Mouse (Mus musculus) liver, postnatal 0 days (tissue): ENCODE data around the gene Dao. TPM values are rescaled to one million over a fixed set of nuclear protein-coding genes. Genes with fewer than 3 reads are reported as not detected.

Experiments used
- ATAC-seq: fragments of 200-750 bp; cut with Nextera tagmentation; 2 replicates; pipeline ENCODE4 v1.8.0; 2017; ENCODE audit warnings: mild to moderate bottlenecking, moderate library complexity
- DNase-seq: peaks from one replicate; pipeline ENCODE4 v3.0.0-alpha.2; 2016
- H3K27ac ChIP-seq: fragments of 300-500 bp; sonication (generic); 2 replicates; pipeline ENCODE4 v1.5.1; 2014; ENCODE audit warnings: antibody characterized with exemption, moderate library complexity, mild to moderate bottlenecking, low read depth
- H3K27me3 ChIP-seq: fragments of 300-500 bp; sonication (generic); 2 replicates; pipeline ENCODE4 v1.6.1; 2014; ENCODE audit warnings: low read length, control low read depth, mixed read lengths; ENCODE audit not compliant: insufficient read depth
- H3K36me3 ChIP-seq: fragments of 300-500 bp; sonication (generic); replicated peaks from 2 replicates; pipeline ENCODE4 v1.6.1; 2014; ENCODE audit warnings: mild to moderate bottlenecking, control low read depth, low read length, moderate library complexity, mixed read lengths; ENCODE audit not compliant: insufficient read depth
- H3K4me1 ChIP-seq: fragments of 300-500 bp; sonication (generic); 2 replicates; pipeline ENCODE4 v1.6.1; 2014; ENCODE audit warnings: antibody characterized with exemption, mild to moderate bottlenecking, control low read depth; ENCODE audit not compliant: insufficient read depth
- H3K4me2 ChIP-seq: fragments of 300-500 bp; sonication (generic); 2 replicates; pipeline ENCODE4 v1.6.1; 2014; ENCODE audit warnings: low read depth, mild to moderate bottlenecking, low read length, moderate library complexity, mixed read lengths
- H3K4me3 ChIP-seq: fragments of 300-500 bp; sonication (generic); 2 replicates; pipeline ENCODE4 v1.5.1; 2014; ENCODE audit warnings: low read depth, low read length
- H3K9ac ChIP-seq: fragments of 300-500 bp; sonication (generic); replicated peaks from 2 replicates; pipeline ENCODE4 v1.6.1; 2014; ENCODE audit warnings: mild to moderate bottlenecking, moderate library complexity
- H3K9me3 ChIP-seq: fragments of 300-500 bp; sonication (generic); 2 replicates; pipeline ENCODE4 v1.6.1; 2016; ENCODE audit warnings: mild to moderate bottlenecking, control low read depth, low read length, mixed read lengths
- CTCF ChIP-seq: sonication (generic); IDR thresholded peaks from 2 replicates; pipeline ENCODE4 v1.5.1; 2016; ENCODE audit warnings: antibody characterized with exemption, low read depth
- EP300 ChIP-seq: IDR thresholded peaks from 2 replicates; pipeline ENCODE4 v1.6.1; 2016; ENCODE audit warnings: antibody characterized with exemption, low read depth, mild to moderate bottlenecking
- WGBS: fragments of 180-500 bp; shearing (Covaris S2); extraction: QIAGEN DNeasy Blood & Tissue Kit; methylation state at CpG from one replicate; pipeline ENCODE4 v1.1.7; 2014; ENCODE audit not compliant: insufficient replicate concordance; 5-methylcytosine and 5-hydroxymethylcytosine counted together
- polyA plus RNA-seq: library from polyadenylated mRNA; unstranded; fragments of >200 nt; fragmentation: Nextera tagmentation; extraction: Ambion mirVana; gene quantifications from 2 replicates; pipeline ENCODE4 v1.2.1, GENCODE M21; 2015

The Dao gene
- polyA plus RNA-seq, 1 experiment from 2014 or later = not detected

DNA sequence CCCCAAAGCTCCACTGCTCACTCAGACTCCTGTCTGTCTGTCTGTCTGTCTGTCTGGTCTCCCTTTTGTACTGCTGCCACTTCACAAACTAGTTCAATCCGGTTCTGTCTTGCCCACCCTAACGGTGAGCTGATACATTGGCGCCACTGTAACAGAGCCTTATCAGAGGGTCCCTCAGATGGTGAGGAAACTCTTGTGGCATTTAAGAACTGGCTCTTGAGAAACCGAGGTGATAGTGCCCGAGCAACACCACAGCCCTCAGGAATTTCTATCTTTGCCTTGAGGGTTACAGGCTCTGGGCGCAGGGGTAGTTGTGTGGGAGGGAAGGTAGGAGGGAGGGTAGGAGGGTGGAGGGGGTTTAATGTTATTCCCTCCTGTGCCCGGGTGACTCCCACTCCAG lies 41.7 kb upstream of the Dao start:
- H3K36me3 ChIP-seq = peaks cover 47% of the 10 kb centered on the region
- H3K4me1 ChIP-seq = no peaks in the 10 kb centered on the region; the same call in 1 of the 2 replicates
- H3K4me3 ChIP-seq = no peak overlapping the region
- 45% methylated on average over 7 of the region's 7 CpGs for WGBS
- DNase-seq (no peak), ATAC-seq (no peak)
- H3K9ac ChIP-seq = no peak overlapping the region
- no peaks in the 10 kb centered on the region for H3K9me3 ChIP-seq
- no peaks in the 10 kb centered on the region for H3K27me3 ChIP-seq
- no peak overlapping the region for H3K27ac ChIP-seq
- H3K4me2 ChIP-seq = no peak overlapping the region
- TF ChIP-seq EP300 (no peak), CTCF (no peak)

DNA sequence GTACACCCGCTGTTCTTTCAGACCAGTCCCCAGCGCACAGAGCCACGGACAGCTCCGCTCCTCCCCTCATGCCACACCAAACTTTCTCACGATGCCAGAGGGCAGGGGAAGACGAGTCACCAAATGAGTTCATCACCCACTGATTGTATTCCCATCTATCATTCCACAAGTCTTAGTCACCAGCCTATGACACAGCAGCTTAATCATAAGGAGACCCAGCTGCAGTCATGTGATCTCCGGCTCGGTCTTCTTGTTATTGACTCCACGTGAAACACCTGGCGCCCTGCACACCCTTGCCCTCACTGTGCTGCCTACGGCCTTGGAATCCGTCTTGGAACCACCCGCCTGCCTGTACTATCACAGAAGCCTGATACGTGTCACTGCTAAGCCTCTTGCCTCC lies 38.5 kb upstream of the Dao start:
- no peaks in the 10 kb centered on the region for H3K27me3 ChIP-seq
- no peak for ATAC-seq
- DNase-seq = no peak
- no peak overlapping the region for H3K9ac ChIP-seq
- WGBS = 89% methylated on average over 14 of the region's 14 CpGs
- H3K4me2 ChIP-seq = no peak overlapping the region
- no peak overlapping the region for H3K27ac ChIP-seq
- H3K4me1 ChIP-seq = no peaks in the 10 kb centered on the region; the same call in 1 of the 2 replicates
- H3K4me3 ChIP-seq = no peak overlapping the region
- TF ChIP-seq CTCF = no peak
- no peak for TF ChIP-seq EP300
- H3K36me3 ChIP-seq = peaks cover 53% of the 10 kb centered on the region
- H3K9me3 ChIP-seq = no peaks in the 10 kb centered on the region

DNA sequence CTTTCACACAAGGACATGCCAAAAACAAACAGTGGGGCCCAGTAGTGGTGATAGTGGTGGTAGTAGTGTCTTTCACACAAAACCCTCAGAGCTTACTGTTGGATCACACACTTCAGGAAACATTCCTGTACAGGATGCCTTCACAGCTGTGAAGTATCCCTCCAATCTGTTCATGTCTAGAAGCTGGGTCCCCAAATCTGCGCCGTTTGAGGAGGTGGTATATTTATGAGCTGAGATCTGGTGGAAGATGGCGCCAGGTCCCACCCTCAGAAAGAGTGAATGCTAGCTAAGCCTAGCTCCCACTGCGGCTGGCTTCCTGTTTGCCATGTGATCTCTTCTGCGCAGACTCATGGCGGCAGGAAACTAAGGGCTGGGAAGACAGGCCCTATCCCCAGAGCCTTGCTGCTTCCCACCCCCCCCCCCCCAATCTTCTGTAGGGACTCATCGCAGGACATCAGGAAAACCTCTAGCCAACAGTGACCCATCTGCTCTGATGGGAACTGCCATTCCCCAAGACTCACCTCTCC lies 37.8 kb upstream of the Dao start:
- 91% methylated on average over 6 of the region's 7 CpGs for WGBS
- Histone ChIP-seq H3K27ac (no peak overlapping the region), H3K9me3 (no peaks in the 10 kb centered on the region), H3K9ac (no peak overlapping the region), H3K27me3 (no peaks in the 10 kb centered on the region), H3K36me3 (peaks cover 53% of the 10 kb centered on the region), H3K4me2 (no peak overlapping the region), H3K4me3 (no peak overlapping the region), H3K4me1 (no peaks in the 10 kb centered on the region; the same call in 1 of the 2 replicates)
- no peak for DNase-seq
- TF ChIP-seq EP300 (no peak), CTCF (no peak)
- no peak for ATAC-seq

DNA sequence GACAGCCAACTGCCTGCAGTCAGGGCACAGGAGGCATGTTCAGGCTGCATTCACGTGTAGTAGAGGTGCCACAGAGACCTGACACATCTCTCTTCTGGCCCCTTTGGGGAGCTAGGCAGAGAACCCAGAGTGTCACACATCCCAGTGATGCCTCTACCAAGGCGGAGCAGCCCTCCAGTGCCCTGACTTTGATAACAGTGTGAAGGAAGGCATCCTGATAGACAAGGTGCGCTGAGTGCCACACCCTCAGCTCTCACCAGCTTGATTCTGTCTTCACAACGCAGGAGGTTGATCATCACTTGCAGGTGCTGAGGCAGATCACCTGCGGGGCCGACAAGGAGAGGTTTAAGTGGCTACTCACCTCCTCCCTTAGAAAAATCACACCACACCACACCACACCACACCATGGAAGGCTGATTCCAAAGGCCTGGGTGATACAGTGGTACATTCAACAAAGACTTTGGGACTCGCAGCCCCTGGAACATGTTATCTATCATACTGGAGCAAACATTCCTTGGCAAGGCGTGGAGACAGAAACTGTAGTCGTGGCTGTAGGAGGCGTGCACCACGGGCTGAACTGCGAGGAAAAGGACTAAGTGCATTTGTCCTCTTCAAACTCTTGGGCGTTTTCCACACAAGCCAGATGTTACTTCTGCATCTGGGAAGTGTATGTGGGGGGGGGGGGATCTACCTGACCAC lies 36.9 kb upstream of the Dao start:
- Histone ChIP-seq H3K4me3 (no peak overlapping the region), H3K36me3 (peaks cover 50% of the 10 kb centered on the region), H3K27ac (no peak overlapping the region), H3K9ac (no peak overlapping the region), H3K27me3 (no peaks in the 10 kb centered on the region), H3K4me1 (no peaks in the 10 kb centered on the region; the same call in 1 of the 2 replicates), H3K9me3 (no peaks in the 10 kb centered on the region), H3K4me2 (no peak overlapping the region)
- ATAC-seq (no peak), DNase-seq (no peak)
- TF ChIP-seq CTCF (no peak), EP300 (no peak)
- WGBS = 80% methylated on average over 13 of the region's 13 CpGs

DNA sequence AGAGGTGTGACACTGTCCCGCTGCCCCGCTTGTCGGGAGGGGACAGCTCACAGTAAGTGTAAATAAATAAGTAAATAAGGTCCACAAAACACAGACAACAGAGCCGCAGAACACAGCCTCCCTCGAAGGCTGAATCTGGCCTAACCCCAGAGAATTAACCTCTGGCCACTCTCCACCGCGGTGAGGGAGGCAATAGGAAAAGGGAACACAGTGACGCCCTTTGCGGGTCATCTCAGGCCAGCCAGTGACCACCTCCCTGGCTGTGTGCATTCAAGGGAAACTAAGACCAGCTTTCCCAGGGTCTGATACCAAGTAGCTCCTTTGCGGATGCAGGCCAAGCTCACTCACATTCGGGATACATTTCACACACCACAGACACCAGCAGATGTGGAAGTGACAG lies 35.1 kb upstream of the Dao start:
- DNase-seq (no peak), ATAC-seq (no peak)
- H3K4me3 ChIP-seq = no peak overlapping the region
- TF ChIP-seq EP300 (no peak), CTCF (no peak)
- H3K4me1 ChIP-seq = peaks cover 15% of the 10 kb centered on the region
- no peaks in the 10 kb centered on the region for H3K9me3 ChIP-seq
- H3K4me2 ChIP-seq = no peak overlapping the region
- WGBS = 84% methylated on average over 11 of the region's 11 CpGs
- peaks cover 50% of the 10 kb centered on the region for H3K36me3 ChIP-seq
- no peak overlapping the region for H3K27ac ChIP-seq
- no peaks in the 10 kb centered on the region for H3K27me3 ChIP-seq
- no peak overlapping the region for H3K9ac ChIP-seq

DNA sequence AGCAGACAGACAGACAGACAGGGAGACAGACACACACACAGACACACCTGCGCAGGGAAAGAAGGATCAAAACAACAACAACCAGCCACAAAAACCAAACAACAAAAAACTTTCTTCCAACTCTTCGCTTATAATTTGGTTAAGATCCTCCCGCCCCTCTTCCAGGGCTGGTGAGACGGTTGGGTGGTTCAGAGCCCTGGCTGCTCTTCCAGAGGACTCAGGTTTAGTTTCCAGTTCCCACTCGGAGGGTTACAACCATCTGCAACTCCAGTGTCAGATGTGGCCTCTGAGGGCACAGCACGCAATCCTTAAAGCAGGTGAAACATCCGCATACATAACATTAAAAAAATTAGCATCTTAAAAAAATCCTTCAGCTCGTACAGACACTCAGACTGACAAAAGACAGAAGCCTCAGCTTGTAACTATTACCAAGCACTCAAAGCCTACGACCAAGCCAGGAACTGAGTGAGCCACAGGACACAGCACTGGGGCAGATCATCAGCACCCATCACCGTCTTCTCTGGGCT lies 32.0 kb upstream of the Dao start:
- ATAC-seq = no peak
- no peak for DNase-seq
- peak overlapping the region; percentile 18; the same call in 1 of the 2 replicates for H3K4me2 ChIP-seq
- TF ChIP-seq CTCF = no peak
- no peak for TF ChIP-seq EP300
- 85% methylated on average over 10 of the region's 10 CpGs for WGBS
- H3K9ac ChIP-seq = no peak overlapping the region
- no peaks in the 10 kb centered on the region for H3K27me3 ChIP-seq
- H3K9me3 ChIP-seq = no peaks in the 10 kb centered on the region
- H3K4me1 ChIP-seq = peaks cover 46% of the 10 kb centered on the region
- H3K4me3 ChIP-seq = no peak overlapping the region
- peak overlapping the region; percentile 16 for H3K27ac ChIP-seq
- peaks cover 28% of the 10 kb centered on the region for H3K36me3 ChIP-seq
